Mouse (Mus musculus) heart, embryonic 14.5 days (tissue): ENCODE results near the gene Cdc37l1. TPM values are rescaled to one million over a fixed set of nuclear protein-coding genes. Genes with fewer than 3 reads are reported as not detected.
A peak's percentile ranks its signal among the peaks of the same experiment; 100 is the strongest.

Experiments
- ATAC-seq: fragments of 200-750 bp; cut with Nextera tagmentation; 2 replicates; pipeline ENCODE4 v1.8.0; 2017; ENCODE audit warnings: low read depth, moderate TSS enrichment; ENCODE audit not compliant: insufficient number of reproducible peaks, insufficient read depth, low FRiP score
- H3K27ac ChIP-seq, 2 experiments: fragments of 200-500 bp in 1 of 2; fragments of 300-500 bp in 1 of 2; sonication (generic) in 1 of 2; replicated peaks in 1 of 2; 2 replicates each; pipeline ENCODE4 v1.5.1; 2012 to 2014; ENCODE audit warnings: low read depth in 2 of 2, low read length in 2 of 2, control low read depth in 1 of 2, mild to moderate bottlenecking in 1 of 2, mixed read lengths in 1 of 2; ENCODE audit not compliant: control insufficient read depth in 1 of 2, insufficient read depth in 1 of 2
- H3K27me3 ChIP-seq: fragments of 300-500 bp; sonication (generic); 2 replicates; pipeline ENCODE4 v1.6.1; 2014; ENCODE audit warnings: mild to moderate bottlenecking, low read length, control low read depth; ENCODE audit not compliant: control insufficient read depth, insufficient read depth
- H3K36me3 ChIP-seq: fragments of 300-500 bp; sonication (generic); 2 replicates; pipeline ENCODE4 v1.6.1; 2014; ENCODE audit warnings: mild to moderate bottlenecking, control low read depth, low read length, mixed read lengths; ENCODE audit not compliant: control insufficient read depth, insufficient read depth
- H3K4me1 ChIP-seq, 2 experiments: fragments of 200-500 bp in 1 of 2; fragments of 300-500 bp in 1 of 2; sonication (generic) in 1 of 2; 2 replicates each; pipeline ENCODE4 v1.6.1; 2012 to 2014; ENCODE audit warnings: low read length in 2 of 2, control low read depth in 1 of 2, mixed read lengths in 1 of 2; ENCODE audit not compliant: control insufficient read depth in 2 of 2, insufficient read depth in 2 of 2
- H3K4me2 ChIP-seq: fragments of 300-500 bp; sonication (generic); 2 replicates; pipeline ENCODE4 v1.6.1; 2014; ENCODE audit warnings: mild to moderate bottlenecking, low read length
- H3K4me3 ChIP-seq, 2 experiments: fragments of 200-500 bp in 1 of 2; fragments of 300-500 bp in 1 of 2; sonication (generic) in 1 of 2; 2 replicates each; pipeline ENCODE4 v1.5.1; 2012 to 2014; ENCODE audit warnings: low read length in 2 of 2, mild to moderate bottlenecking in 2 of 2, control low read depth in 1 of 2, low read depth in 1 of 2, moderate library complexity in 1 of 2; ENCODE audit not compliant: control insufficient read depth in 1 of 2, insufficient read depth in 1 of 2
- H3K9ac ChIP-seq: fragments of 300-500 bp; sonication (generic); 2 replicates; pipeline ENCODE4 v1.6.1; 2014; ENCODE audit warnings: mild to moderate bottlenecking, low read length
- H3K9me3 ChIP-seq: fragments of 300-500 bp; sonication (generic); 2 replicates; pipeline ENCODE4 v1.6.1; 2016; ENCODE audit warnings: low read length, control low read depth; ENCODE audit not compliant: control insufficient read depth
- WGBS: fragments of 180-500 bp; shearing (Covaris S2); extraction: QIAGEN DNeasy Blood & Tissue Kit; methylation state at CpG from one replicate; pipeline ENCODE4 v1.1.7; 2014; 5-methylcytosine and 5-hydroxymethylcytosine counted together
- polyA plus RNA-seq: library from polyadenylated mRNA; unstranded; fragments of >200 nt; fragmentation: Nextera tagmentation; extraction: Ambion mirVana; gene quantifications from 2 replicates; pipeline ENCODE4 v1.2.1, GENCODE M21; 2014

Cdc37l1 gene
- polyA plus RNA-seq, 1 experiment from 2014 or later: 50.0 TPM

DNA sequence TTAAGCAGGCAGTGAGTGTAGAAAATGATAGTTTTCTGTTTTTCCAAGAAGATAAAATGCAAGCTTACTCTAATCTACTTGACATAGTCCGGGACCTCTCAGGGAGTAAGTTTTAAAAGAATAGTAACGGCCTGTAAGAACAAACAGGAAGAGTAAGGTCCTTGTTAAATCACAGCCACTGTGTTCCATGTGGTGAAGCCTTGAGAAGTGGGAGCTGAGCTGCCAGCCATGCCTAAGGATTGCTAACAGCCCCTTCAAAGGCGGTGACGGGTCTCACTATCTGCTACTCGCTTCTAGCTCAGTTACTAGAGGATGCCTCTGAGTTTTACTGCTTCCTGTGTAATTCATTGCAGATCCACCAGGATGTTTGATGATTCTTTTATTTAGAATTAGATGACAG lies 26.6 kb downstream of the Cdc37l1 start:
- Histone ChIP-seq H3K27me3 (no peaks in the 10 kb centered on the region), H3K9ac (no peak overlapping the region), H3K27ac (no peak overlapping the region; a peak in 1 of 4 replicates), H3K4me3 (no peak overlapping the region), H3K36me3 (peaks cover 85% of the 10 kb centered on the region), H3K4me2 (no peak overlapping the region), H3K9me3 (no peaks in the 10 kb centered on the region), H3K4me1 (peaks cover 0 to 3% of the 10 kb centered on the region in 2 experiments; a peak in 2 of 4 replicates)
- 22% methylated on average over 5 of the region's 5 CpGs for WGBS
- ATAC-seq: no peak

DNA sequence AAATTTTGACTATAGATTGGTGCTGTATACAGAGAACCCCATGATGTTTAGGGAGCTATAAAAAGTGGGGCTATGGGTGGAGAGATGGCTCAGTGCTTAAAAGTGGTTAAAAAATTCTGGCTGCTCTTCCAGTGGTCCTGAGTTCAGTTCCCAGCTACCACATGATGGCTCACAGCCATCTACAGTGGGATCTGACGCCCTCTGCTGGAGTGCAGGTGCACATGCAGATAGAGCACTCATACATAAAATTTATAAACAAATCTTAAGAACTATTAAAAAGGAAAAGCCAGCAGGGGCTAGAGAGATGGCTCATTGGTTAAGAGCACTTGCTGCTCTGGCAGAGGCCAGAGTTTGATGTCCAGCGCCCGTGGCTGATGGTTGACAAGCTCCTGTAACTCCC lies 29.5 kb downstream of the Cdc37l1 start:
- Histone ChIP-seq H3K4me2 (no peak overlapping the region), H3K27ac (no peak overlapping the region), H3K4me3 (no peak overlapping the region), H3K27me3 (no peaks in the 10 kb centered on the region), H3K36me3 (peaks cover 82% of the 10 kb centered on the region), H3K4me1 (peaks cover 0 to 16% of the 10 kb centered on the region in 2 experiments), H3K9me3 (no peaks in the 10 kb centered on the region), H3K9ac (no peak overlapping the region)
- 93% methylated on average over 3 of the region's 3 CpGs for WGBS
- ATAC-seq: no peak

DNA sequence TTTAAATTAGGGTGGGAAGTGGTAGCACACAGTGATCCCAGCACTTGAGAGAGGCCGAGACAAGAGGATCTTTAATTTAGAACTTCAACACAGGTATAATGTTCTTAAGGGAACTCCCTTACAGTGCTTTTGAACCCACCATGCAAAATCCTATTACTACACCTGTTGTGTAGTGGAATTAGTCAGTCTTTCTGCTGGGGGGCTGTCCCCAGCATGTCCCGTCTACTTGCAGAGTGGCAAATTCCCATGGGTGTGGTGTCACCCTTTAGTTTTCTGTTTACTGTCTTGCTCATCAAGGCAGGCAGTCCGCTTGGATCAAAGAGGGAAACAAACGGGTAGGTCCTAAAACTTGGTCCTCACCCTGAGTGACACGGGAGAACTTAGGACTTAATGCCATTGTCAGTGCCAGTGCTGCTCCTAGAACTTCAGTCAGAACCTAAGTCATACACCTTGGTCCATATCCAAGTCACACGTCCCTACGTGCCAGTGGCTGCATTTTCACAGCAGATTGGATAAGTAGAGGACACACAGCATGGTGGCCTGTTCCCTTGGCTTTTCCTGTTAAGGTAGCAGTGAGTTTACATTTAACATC lies 31.7 kb downstream of the Cdc37l1 start:
- H3K36me3 ChIP-seq: peaks cover 89% of the 10 kb centered on the region
- no peak overlapping the region for H3K27ac ChIP-seq
- no peak overlapping the region for H3K4me2 ChIP-seq
- H3K9ac ChIP-seq: no peak overlapping the region
- no peaks in the 10 kb centered on the region for H3K27me3 ChIP-seq
- 91% methylated on average over 7 of the region's 7 CpGs for WGBS
- no peak overlapping the region for H3K4me3 ChIP-seq
- no peaks in the 10 kb centered on the region for H3K9me3 ChIP-seq
- no peak for ATAC-seq
- peaks cover 0 to 13% of the 10 kb centered on the region in 2 experiments; a peak in 3 of 4 replicates for H3K4me1 ChIP-seq

DNA sequence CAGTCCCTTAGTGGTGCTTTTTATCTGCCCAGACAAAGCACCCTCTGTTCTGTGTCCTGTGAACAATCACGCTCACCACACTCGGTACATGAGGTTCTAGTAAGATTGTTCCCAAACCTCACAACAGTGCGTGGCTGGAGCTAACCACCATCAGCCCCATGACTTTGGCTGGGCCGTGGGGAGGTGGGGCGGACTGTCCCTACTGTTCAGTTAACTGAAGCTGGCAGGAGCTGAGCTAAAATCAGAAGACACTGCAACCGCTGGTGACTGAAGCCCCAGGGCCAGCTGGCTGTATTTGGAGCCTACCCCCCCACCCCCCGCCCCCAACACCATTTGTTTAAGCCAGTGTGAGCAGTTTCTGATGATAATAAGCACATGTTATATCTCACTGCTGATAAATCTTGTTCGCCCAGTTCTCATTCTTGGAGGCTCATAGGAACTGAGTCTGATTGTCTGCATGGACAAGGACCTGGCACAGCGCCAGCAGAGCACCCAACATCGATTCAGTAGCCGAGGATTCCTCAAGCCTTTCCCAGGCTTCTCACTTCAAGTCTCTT lies 34.3 kb downstream of the Cdc37l1 start:
- Histone ChIP-seq H3K36me3 (peaks cover 77% of the 10 kb centered on the region), H3K27ac (peak overlapping the region in 1 of 2 experiments; percentile 4; a peak in 1 of 4 replicates), H3K4me3 (no peak overlapping the region), H3K9ac (no peak overlapping the region), H3K9me3 (no peaks in the 10 kb centered on the region), H3K4me2 (no peak overlapping the region), H3K4me1 (peaks cover 0 to 13% of the 10 kb centered on the region in 2 experiments; a peak in 3 of 4 replicates), H3K27me3 (no peaks in the 10 kb centered on the region)
- 46% methylated on average over 11 of the region's 11 CpGs for WGBS
- no peak for ATAC-seq

DNA sequence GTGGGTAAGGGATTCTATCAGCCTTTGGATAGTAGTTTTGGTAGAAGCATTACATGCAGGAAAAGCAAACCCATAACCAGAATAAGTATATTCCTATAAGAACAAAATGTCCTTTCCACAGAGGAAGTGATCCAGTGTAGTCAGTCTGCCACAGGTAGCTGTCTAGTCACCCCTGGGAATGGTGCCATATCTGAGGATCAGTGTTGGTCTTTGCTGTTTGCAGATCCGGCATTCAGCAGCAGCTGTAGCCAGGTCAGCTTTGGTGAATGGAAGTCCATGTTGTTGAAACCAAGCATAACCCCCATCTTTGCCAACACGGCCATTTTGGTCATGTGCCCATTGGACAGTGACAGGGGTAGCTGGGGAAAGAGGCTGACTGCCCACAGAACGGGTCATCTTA lies 41.6 kb downstream of the Cdc37l1 start:
- ATAC-seq: no peak
- no peaks in the 10 kb centered on the region for H3K9me3 ChIP-seq
- no peaks in the 10 kb centered on the region for H3K4me1 ChIP-seq
- H3K27me3 ChIP-seq: no peaks in the 10 kb centered on the region
- no peak overlapping the region for H3K4me3 ChIP-seq
- H3K36me3 ChIP-seq: peaks cover 44% of the 10 kb centered on the region
- H3K9ac ChIP-seq: no peak overlapping the region
- H3K4me2 ChIP-seq: no peak overlapping the region
- H3K27ac ChIP-seq: no peak overlapping the region
- WGBS: 97% methylated on average over 3 of the region's 3 CpGs

DNA sequence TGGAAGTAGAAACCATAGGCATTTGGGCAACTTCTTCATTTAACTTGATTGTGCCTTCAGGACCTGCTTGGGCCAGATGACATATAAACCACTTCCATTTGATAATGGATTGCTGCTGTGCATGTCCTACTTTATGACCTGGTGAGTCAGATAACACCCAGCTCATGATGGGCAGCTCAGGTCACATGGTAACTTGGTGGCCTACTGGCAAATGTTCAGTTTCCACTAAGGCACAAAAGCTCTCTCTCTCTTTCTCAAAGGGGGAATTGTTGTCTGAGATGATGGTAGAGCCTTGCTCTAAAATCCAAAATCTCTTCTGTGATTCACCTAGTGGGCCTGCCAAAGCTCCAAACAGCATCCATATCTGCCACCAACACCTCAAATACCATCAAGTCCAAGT lies 42.5 kb downstream of the Cdc37l1 start:
- Histone ChIP-seq H3K27ac (no peak overlapping the region), H3K4me3 (no peak overlapping the region), H3K9me3 (no peaks in the 10 kb centered on the region), H3K36me3 (peaks cover 47% of the 10 kb centered on the region), H3K27me3 (no peaks in the 10 kb centered on the region), H3K9ac (no peak overlapping the region), H3K4me1 (no peaks in the 10 kb centered on the region; a peak in 1 of 4 replicates), H3K4me2 (no peak overlapping the region)
- no peak for ATAC-seq

DNA sequence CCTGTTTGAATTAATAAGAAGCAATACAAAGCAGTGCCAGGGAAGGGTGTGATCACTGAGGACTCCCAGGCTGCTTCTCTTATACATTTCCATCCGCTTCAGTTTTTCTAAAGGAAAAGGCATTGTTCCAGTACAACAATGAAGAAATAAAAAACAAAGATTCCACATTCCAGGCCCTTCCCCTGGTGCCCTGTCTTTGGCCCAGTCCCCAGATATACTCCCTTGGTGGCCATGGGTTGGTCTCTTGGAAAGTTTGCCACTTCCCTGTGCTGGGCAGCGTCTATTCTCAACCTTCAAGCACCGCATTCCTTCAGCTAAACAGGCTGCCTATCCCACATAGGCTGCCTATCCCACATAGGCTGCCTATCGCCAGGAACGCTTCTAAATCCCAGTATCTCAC lies 46.9 kb downstream of the Cdc37l1 start:
- Histone ChIP-seq H3K36me3 (peaks cover 44% of the 10 kb centered on the region), H3K4me3 (no peak overlapping the region), H3K9ac (no peak overlapping the region), H3K27ac (no peak overlapping the region), H3K9me3 (no peaks in the 10 kb centered on the region), H3K27me3 (no peaks in the 10 kb centered on the region), H3K4me2 (no peak overlapping the region), H3K4me1 (no peaks in the 10 kb centered on the region; a peak in 1 of 4 replicates)
- ATAC-seq: no peak
- WGBS: 79% methylated on average over 5 of the region's 5 CpGs

DNA sequence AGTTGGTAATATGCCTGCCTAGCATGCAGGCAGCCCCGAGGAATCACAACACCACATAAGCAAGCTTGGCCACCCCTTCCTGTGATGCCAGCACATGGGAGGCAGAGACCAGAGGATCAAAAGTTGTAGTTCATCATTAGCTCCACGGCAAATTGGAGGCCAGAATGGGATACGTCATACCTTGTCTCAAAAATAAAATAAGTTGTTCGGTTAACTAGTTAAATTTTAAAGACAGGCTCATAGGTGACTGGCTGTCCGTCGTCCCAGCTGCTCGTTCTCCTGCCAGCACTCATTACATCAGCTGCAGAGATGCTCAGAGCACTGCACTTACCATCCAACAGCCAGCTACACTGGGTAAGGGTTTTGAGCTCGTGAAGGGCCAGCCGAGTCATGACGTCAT lies 47.4 kb downstream of the Cdc37l1 start:
- no peak overlapping the region for H3K4me3 ChIP-seq
- peaks cover 43% of the 10 kb centered on the region for H3K36me3 ChIP-seq
- 89% methylated on average over 10 of the region's 10 CpGs for WGBS
- H3K9me3 ChIP-seq: no peaks in the 10 kb centered on the region
- no peak for ATAC-seq
- H3K9ac ChIP-seq: no peak overlapping the region
- H3K27me3 ChIP-seq: no peaks in the 10 kb centered on the region
- H3K27ac ChIP-seq: no peak overlapping the region
- no peaks in the 10 kb centered on the region; a peak in 1 of 4 replicates for H3K4me1 ChIP-seq
- no peak overlapping the region for H3K4me2 ChIP-seq
